In genomic region chr6:128457186-128457585, GRCm38 (mm10) we compare ENCODE assay signal across 28 mouse cellular contexts. TPM values are rescaled to one million over a fixed set of nuclear protein-coding genes. Genes with fewer than 3 reads are reported as not detected.
"Had no signal": no experiment of that assay in that cellular context is flagged by ENCODE, and none has a peak within 500 bp of the region (broad histone marks: within the 10 kb centered on the region; RNA-seq: fewer than 3 reads in every experiment).

No protein-coding gene starts in this region.

- H3K9me3 ChIP-seq: heart, embryonic 10.5 days; heart, embryonic 12.5 days; hindbrain, embryonic 10.5 days; hindbrain, embryonic 13.5 days; hindbrain, embryonic 15.5 days; kidney, embryonic 15.5 days; limb, embryonic 15.5 days; liver, embryonic 12.5 days had no signal

- H3K4me3 ChIP-seq: gastrocnemius, adult 2 months; heart, embryonic 10.5 days; heart, embryonic 12.5 days; hindbrain, embryonic 10.5 days; hindbrain, embryonic 13.5 days; hindbrain, embryonic 15.5 days; kidney, embryonic 15.5 days; limb, embryonic 13.5 days; limb, embryonic 15.5 days; liver, embryonic 12.5 days had no signal

- H3K9ac ChIP-seq: heart, embryonic 12.5 days; hindbrain, embryonic 13.5 days; hindbrain, embryonic 15.5 days; kidney, embryonic 15.5 days; limb, embryonic 13.5 days; limb, embryonic 15.5 days; liver, embryonic 12.5 days; liver, embryonic 14.5 days had no signal

- DNase-seq: gastrocnemius, adult 2 months; gastrocnemius, postnatal 10 days; gastrocnemius, postnatal 25 days; heart, postnatal 10 days; heart, postnatal 4 days; kidney, adult 11 months; kidney, adult 2 months; kidney, adult 9 months; kidney, postnatal 14 days; kidney, postnatal 36 days; layer of hippocampus, adult 9-11 months; layer of hippocampus, postnatal 36 days; left cerebral cortex, postnatal 4 days had no signal

- H3K36me3 ChIP-seq: heart, embryonic 10.5 days; heart, embryonic 12.5 days; hindbrain, embryonic 10.5 days; hindbrain, embryonic 13.5 days; hindbrain, embryonic 15.5 days; kidney, embryonic 15.5 days; limb, embryonic 13.5 days; limb, embryonic 15.5 days; liver, embryonic 12.5 days had no signal

- H3K4me1 ChIP-seq: heart, embryonic 10.5 days; heart, embryonic 12.5 days; hindbrain, embryonic 10.5 days; hindbrain, embryonic 13.5 days; hindbrain, embryonic 15.5 days; kidney, embryonic 15.5 days; limb, embryonic 15.5 days; liver, embryonic 12.5 days had no signal

- H3K4me2 ChIP-seq: heart, embryonic 12.5 days; hindbrain, embryonic 13.5 days; hindbrain, embryonic 15.5 days; kidney, embryonic 15.5 days; limb, embryonic 13.5 days; limb, embryonic 15.5 days; liver, embryonic 12.5 days had no signal

- H3K27ac ChIP-seq: gastrocnemius, adult 2 months; heart, embryonic 10.5 days; hindbrain, embryonic 10.5 days; hindbrain, embryonic 13.5 days; hindbrain, embryonic 15.5 days; hindbrain, postnatal 0 days; kidney, embryonic 15.5 days; kidney, postnatal 0 days; limb, embryonic 13.5 days; limb, embryonic 15.5 days; liver, embryonic 12.5 days; liver, embryonic 14.5 days had no signal

- H3K27me3 ChIP-seq: heart, embryonic 12.5 days; hindbrain, embryonic 13.5 days; hindbrain, embryonic 15.5 days; kidney, embryonic 15.5 days; limb, embryonic 13.5 days; limb, embryonic 15.5 days; liver, embryonic 12.5 days had no signal

- ATAC-seq: hindbrain, postnatal 0 days; intestine, embryonic 16.5 days; liver, embryonic 12.5 days had no signal

RNA-seq across cellular contexts. Expression of gene Nrip2, which starts 58.1 kb away (rescaled TPM):
- total RNA-seq: granulocyte monocyte progenitor cell, adult 5-6 weeks had no signal
- polyA plus RNA-seq: liver, adult 2 months had no signal
